In genomic region chr17:12102326-12102725, GRCm38 (mm10) we compare ENCODE assay signal across 17 mouse cellular contexts.
"Had no signal": no experiment of that assay in that cellular context is flagged by ENCODE, and none has a peak within 500 bp of the region (broad histone marks: within the 10 kb centered on the region; RNA-seq: fewer than 3 reads in every experiment).

No protein-coding gene starts in this region.

- ATAC-seq: liver, embryonic 12.5 days; liver, postnatal 0 days; lung, postnatal 0 days; midbrain, embryonic 13.5 days; midbrain, embryonic 15.5 days; midbrain, embryonic 16.5 days had no signal

- DNase-seq: left cerebral cortex, postnatal 4 days; liver; liver, embryonic 13.5 days; liver, postnatal 0 days; lung, adult 18-20 months; lung, adult 2 months; lung, embryonic 14.5 days; lung, postnatal 10 days; lung, postnatal 14 days; lung, postnatal 36 days; lung, postnatal 4 days; midbrain, embryonic 14.5 days had no signal
